Mouse (Mus musculus): ENCODE measurements around the gene Hspa12b. TPM values are rescaled to one million over a fixed set of nuclear protein-coding genes. Genes with fewer than 3 reads are reported as not detected.

The Hspa12b gene
- polyA plus RNA-seq, 1 experiment: 7.8 TPM

DNA sequence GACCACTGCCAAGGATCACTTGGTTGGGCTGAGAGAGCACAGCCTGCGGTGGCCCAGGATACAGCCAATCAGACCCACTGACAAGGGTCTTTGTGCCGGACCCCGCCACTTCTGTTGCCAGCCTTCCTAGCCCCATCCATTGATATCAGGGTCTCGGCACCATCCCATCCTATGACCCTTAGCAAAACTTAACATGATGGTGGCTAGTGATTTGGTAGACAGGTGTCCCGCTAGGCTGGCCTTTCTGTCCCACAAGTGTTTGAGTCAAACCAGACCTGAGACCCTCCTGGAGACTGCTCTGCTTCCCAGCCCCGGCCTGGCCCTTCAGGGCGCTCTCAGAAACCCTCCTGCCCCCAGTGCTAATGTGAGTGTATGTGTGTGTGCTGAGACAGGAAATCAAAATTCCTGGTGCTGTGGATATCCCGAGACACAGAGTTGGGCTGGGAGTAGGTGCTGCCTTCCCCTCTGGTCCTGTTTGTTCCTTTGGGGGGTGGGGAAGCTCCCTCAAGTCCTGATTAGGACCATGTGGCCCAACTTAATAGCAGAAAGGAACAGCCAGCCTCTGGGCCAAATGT is 7.8 kb downstream of the Hspa12b start:
- no peak overlapping the region for H3K4me3 ChIP-seq (ENCODE audit: insufficient read depth, low read depth, low read length)
- DNase-seq: no peak
- no peaks in the 10 kb centered on the region for H3K36me3 ChIP-seq (ENCODE audit: control insufficient read depth, insufficient read depth, low read length)
- H3K4me1 ChIP-seq (ENCODE audit: control insufficient read depth, insufficient read depth, low read length): 0 out of 2 replicates have a peak, but pooled peaks cover 2% of the 10 kb centered on the region
- H3K27me3 ChIP-seq (replicated peaks; ENCODE audit: control insufficient read depth, insufficient read depth, low read length): no peaks in the 10 kb centered on the region
- peak overlapping the region; percentile 80 for H3K27ac ChIP-seq (ENCODE audit: insufficient read depth, low read depth, low read length)
- TF ChIP-seq CTCF (conservative IDR thresholded peaks at IDR 0.05; ENCODE audit: insufficient read depth, insufficient read length, low read depth, low read length) (no peak), POLR2A (IDR thresholded peaks at IDR 0.05; ENCODE audit: low read depth, low read length) (no peak)
- 70% methylated on average over 8 of the region's 8 CpGs for WGBS

DNA sequence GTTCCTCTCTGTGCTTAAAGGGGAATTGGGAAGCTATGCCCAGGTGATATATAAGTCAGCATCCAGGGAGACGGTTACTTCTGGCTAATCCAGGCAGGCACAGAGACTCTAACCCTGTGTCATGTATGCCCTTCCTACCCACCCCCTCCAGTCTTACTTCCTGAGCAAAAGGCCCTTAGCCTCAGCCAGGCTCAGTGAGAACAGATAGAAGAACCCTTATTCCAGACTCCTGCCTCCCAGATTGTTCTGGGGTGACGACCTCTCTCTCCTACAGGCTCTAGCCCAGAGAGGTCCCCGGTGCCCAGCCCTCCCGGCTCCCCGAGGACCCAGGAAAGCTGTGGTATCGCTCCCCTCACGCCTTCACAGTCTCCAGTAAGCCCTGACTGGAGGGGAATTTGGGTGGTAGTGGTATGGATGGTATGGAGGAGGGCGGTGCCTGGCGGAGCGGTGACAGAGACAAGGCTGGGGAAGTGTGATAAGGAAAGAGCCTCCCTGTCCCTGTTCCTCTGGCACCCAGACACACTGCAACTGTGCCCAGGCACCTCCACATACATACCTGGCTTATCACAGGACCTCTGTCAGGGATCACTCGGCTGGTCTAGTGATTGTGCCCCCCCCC is 8.6 kb downstream of the Hspa12b start:
- TF ChIP-seq CTCF (conservative IDR thresholded peaks at IDR 0.05; ENCODE audit: insufficient read depth, insufficient read length, low read depth, low read length) (no peak), POLR2A (IDR thresholded peaks at IDR 0.05; ENCODE audit: low read depth, low read length) (no peak)
- no peaks in the 10 kb centered on the region for H3K27me3 ChIP-seq (replicated peaks; ENCODE audit: control insufficient read depth, insufficient read depth, low read length)
- H3K4me3 ChIP-seq (ENCODE audit: insufficient read depth, low read depth, low read length): no peak overlapping the region
- 0 out of 2 replicates have a peak, but pooled peaks cover 2% of the 10 kb centered on the region for H3K4me1 ChIP-seq (ENCODE audit: control insufficient read depth, insufficient read depth, low read length)
- no peak for DNase-seq
- 82% methylated on average over 11 of the region's 11 CpGs for WGBS
- peak overlapping the region; percentile 80 for H3K27ac ChIP-seq (ENCODE audit: insufficient read depth, low read depth, low read length)
- no peaks in the 10 kb centered on the region for H3K36me3 ChIP-seq (ENCODE audit: control insufficient read depth, insufficient read depth, low read length)

DNA sequence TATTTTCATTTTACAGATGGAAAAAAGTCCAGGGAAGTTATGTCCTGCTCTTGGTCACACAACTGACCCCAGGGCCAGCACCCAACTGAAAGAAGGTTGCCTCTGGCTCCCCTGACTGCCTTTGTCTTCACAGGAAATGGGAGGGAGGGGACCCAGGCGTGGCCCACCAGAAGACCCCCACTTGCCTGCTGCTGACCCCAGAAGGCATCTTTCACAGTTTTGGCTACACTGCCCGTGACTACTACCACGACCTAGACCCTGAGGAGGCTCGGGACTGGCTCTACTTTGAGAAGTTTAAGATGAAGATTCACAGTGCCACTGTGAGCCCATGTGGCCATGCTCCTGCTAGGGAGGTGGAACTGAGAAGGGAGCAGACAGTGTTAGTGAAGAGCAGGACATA is 11.2 kb downstream of the Hspa12b start:
- Histone ChIP-seq H3K36me3 (ENCODE audit: control insufficient read depth, insufficient read depth, low read length) (no peaks in the 10 kb centered on the region), H3K4me1 (ENCODE audit: control insufficient read depth, insufficient read depth, low read length) (0 out of 2 replicates have a peak, but pooled peaks cover 2% of the 10 kb centered on the region), H3K27ac (ENCODE audit: insufficient read depth, low read depth, low read length) (no peak overlapping the region), H3K27me3 (replicated peaks; ENCODE audit: control insufficient read depth, insufficient read depth, low read length) (no peaks in the 10 kb centered on the region), H3K4me3 (ENCODE audit: insufficient read depth, low read depth, low read length) (no peak overlapping the region)
- DNase-seq: no peak
- WGBS: 85% methylated on average over 4 of the region's 4 CpGs
- TF ChIP-seq CTCF (conservative IDR thresholded peaks at IDR 0.05; ENCODE audit: insufficient read depth, insufficient read length, low read depth, low read length) (no peak), POLR2A (IDR thresholded peaks at IDR 0.05; ENCODE audit: low read depth, low read length) (no peak)

DNA sequence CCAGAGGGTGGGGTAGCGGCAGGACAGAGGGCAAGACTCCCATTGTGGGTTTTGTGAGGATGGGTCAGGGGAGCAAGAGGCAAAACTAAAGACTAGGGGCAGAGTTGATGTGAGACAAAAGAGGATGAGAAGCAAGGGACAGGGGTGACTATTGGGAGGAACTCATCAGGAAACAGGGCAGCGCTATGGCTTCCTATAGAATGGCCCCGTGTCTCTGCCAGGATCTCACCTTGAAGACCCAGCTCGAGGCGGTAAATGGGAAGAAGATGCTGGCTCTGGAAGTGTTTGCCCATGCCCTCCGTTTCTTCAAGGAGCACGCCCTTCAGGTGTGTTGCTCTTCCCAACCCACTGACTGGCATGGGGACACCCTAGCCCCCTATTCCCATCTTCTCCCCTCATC is 11.7 kb downstream of the Hspa12b start:
- TF ChIP-seq CTCF (conservative IDR thresholded peaks at IDR 0.05; ENCODE audit: insufficient read depth, insufficient read length, low read depth, low read length) (no peak), POLR2A (IDR thresholded peaks at IDR 0.05; ENCODE audit: low read depth, low read length) (no peak)
- 90% methylated on average over 7 of the region's 7 CpGs for WGBS
- DNase-seq: no peak
- Histone ChIP-seq H3K36me3 (ENCODE audit: control insufficient read depth, insufficient read depth, low read length) (no peaks in the 10 kb centered on the region), H3K4me1 (ENCODE audit: control insufficient read depth, insufficient read depth, low read length) (0 out of 2 replicates have a peak, but pooled peaks cover 2% of the 10 kb centered on the region), H3K27ac (ENCODE audit: insufficient read depth, low read depth, low read length) (no peak overlapping the region), H3K4me3 (ENCODE audit: insufficient read depth, low read depth, low read length) (no peak overlapping the region), H3K27me3 (replicated peaks; ENCODE audit: control insufficient read depth, insufficient read depth, low read length) (no peaks in the 10 kb centered on the region)

DNA sequence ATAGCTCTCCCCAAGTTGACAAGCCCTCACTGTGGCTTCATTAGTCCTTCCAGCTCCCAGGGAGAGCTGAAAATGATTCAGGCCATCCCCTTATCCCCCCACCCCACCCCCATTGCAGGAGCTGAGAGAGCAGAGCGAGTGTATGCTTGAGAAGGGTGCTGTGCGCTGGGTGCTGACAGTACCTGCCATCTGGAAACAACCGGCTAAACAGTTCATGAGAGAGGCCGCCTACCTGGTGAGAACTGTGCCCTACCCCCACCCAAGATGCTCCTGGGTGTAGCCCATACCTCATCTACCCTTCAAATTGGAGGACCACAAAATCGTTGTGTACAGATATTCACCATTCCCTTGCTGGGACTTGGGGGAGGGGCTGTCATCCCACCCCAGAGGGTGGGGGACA is 12.2 kb downstream of the Hspa12b start:
- Histone ChIP-seq H3K27ac (ENCODE audit: insufficient read depth, low read depth, low read length) (no peak overlapping the region), H3K36me3 (ENCODE audit: control insufficient read depth, insufficient read depth, low read length) (no peaks in the 10 kb centered on the region), H3K4me3 (ENCODE audit: insufficient read depth, low read depth, low read length) (no peak overlapping the region), H3K4me1 (ENCODE audit: control insufficient read depth, insufficient read depth, low read length) (0 out of 2 replicates have a peak, but pooled peaks cover 2% of the 10 kb centered on the region), H3K27me3 (replicated peaks; ENCODE audit: control insufficient read depth, insufficient read depth, low read length) (no peaks in the 10 kb centered on the region)
- DNase-seq: no peak
- WGBS: 90% methylated on average over 5 of the region's 5 CpGs
- TF ChIP-seq POLR2A (IDR thresholded peaks at IDR 0.05; ENCODE audit: low read depth, low read length) (no peak), CTCF (conservative IDR thresholded peaks at IDR 0.05; ENCODE audit: insufficient read depth, insufficient read length, low read depth, low read length) (no peak)

DNA sequence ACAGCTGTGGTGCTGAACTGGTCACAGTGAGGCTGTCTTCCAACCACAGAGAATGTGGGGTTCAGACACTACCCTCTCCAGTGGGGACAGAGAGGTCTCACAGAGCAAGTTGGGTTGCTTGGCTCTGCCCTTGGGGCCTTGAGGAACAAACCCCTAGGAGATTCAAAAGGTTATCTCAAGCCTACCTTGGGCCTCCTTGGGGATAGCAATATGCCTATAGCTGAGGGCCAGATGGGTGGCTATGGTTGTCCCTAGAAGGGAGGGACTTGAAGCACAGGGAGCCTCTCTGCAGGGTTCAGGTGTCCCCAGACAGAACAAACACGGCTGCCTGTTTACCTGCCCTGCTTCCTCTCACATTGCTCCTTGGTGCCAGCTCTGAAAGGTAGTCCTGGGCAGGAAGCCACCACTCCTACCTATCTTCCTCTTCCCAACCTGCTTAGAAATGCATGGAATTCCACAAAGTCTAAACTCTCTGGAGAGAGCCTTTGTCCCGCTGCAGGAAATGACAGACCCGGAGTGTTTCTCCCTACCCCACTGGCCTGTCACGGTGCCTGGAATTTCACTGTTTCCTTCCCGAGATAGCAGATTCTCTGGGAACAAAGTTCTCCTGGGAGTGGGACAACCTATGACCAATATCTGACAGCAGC is 12.9 kb downstream of the Hspa12b start:
- TF ChIP-seq CTCF (conservative IDR thresholded peaks at IDR 0.05; ENCODE audit: insufficient read depth, insufficient read length, low read depth, low read length): no peak
- TF ChIP-seq POLR2A (IDR thresholded peaks at IDR 0.05; ENCODE audit: low read depth, low read length): no peak
- Histone ChIP-seq H3K27ac (ENCODE audit: insufficient read depth, low read depth, low read length) (peak overlapping the region; percentile 30), H3K4me1 (ENCODE audit: control insufficient read depth, insufficient read depth, low read length) (0 out of 2 replicates have a peak, but pooled peaks cover 2% of the 10 kb centered on the region), H3K27me3 (replicated peaks; ENCODE audit: control insufficient read depth, insufficient read depth, low read length) (no peaks in the 10 kb centered on the region), H3K36me3 (ENCODE audit: control insufficient read depth, insufficient read depth, low read length) (no peaks in the 10 kb centered on the region), H3K4me3 (ENCODE audit: insufficient read depth, low read depth, low read length) (no peak overlapping the region)
- DNase-seq: peak; percentile 67
- WGBS: 18% methylated on average over 5 of the region's 5 CpGs

DNA sequence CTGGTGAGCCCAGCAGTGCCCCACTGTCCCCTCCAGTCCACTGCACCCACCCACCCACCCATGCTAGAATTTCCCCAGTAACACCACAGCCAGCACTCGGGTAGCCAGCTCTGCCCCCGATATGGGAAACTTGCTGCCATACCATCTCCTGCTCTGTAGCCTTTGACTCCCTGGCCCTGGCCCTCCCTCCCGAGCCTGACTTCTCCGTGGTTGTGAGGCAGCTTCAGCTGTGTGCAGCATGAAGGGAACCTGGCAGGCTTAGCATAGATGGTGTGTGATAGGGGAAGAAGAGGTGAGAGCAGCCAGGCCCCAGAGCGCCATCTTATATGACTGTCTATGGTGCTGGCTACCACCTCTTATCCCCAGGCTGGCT is 13.4 kb downstream of the Hspa12b start:
- TF ChIP-seq CTCF (conservative IDR thresholded peaks at IDR 0.05; ENCODE audit: insufficient read depth, insufficient read length, low read depth, low read length): no peak
- TF ChIP-seq POLR2A (IDR thresholded peaks at IDR 0.05; ENCODE audit: low read depth, low read length): no peak
- H3K27ac ChIP-seq (ENCODE audit: insufficient read depth, low read depth, low read length): peak overlapping the region; percentile 28; the same call in 1 of the 2 replicates
- no peaks in the 10 kb centered on the region for H3K36me3 ChIP-seq (ENCODE audit: control insufficient read depth, insufficient read depth, low read length)
- WGBS: 54% methylated on average over 5 of the region's 5 CpGs
- no peak overlapping the region for H3K4me3 ChIP-seq (ENCODE audit: insufficient read depth, low read depth, low read length)
- 0 out of 2 replicates have a peak, but pooled peaks cover 2% of the 10 kb centered on the region for H3K4me1 ChIP-seq (ENCODE audit: control insufficient read depth, insufficient read depth, low read length)
- H3K27me3 ChIP-seq (replicated peaks; ENCODE audit: control insufficient read depth, insufficient read depth, low read length): no peaks in the 10 kb centered on the region
- no peak for DNase-seq

All from kidney, adult 2 months (tissue).